Mouse (Mus musculus) telencephalon, adult 2 months (tissue): ENCODE data around the gene Map4k4.

Experiments used
- DNase-seq: peaks from one replicate; pipeline ENCODE4 v3.0.0-alpha.2; 2011; ENCODE audit warnings: low read depth, low spot score

The Map4k4 gene

GRCm38 (mm10) chr1:39900181-39901005 is at the start of gene Map4k4:
Gene Map4k4, plus strand, starts transcription at chr1:39900913.
- DNase-seq = no peak

GRCm38 (mm10) chr1:39855949-39856348 is 44.8 kb upstream of the Map4k4 start:
- no peak for DNase-seq

- DNase-seq = no peak
These were observed 43.8 kb upstream of the Map4k4 start for GRCm38 (mm10) chr1:39856795-39857447.

- DNase-seq = no peak
These were observed 43.3 kb upstream of the Map4k4 start for GRCm38 (mm10) chr1:39857448-39857820.

- DNase-seq = no peak
These were observed 41.5 kb upstream of the Map4k4 start for GRCm38 (mm10) chr1:39859213-39859612.

GRCm38 (mm10) chr1:39866367-39867141 is 34.2 kb upstream of the Map4k4 start:
- DNase-seq = no peak

- DNase-seq = no peak
These were observed 33.6 kb upstream of the Map4k4 start for GRCm38 (mm10) chr1:39867142-39867525.

- DNase-seq = no peak
These were observed 32.6 kb upstream of the Map4k4 start for GRCm38 (mm10) chr1:39867966-39868593.

- DNase-seq = no peak
These were observed 31.7 kb upstream of the Map4k4 start for GRCm38 (mm10) chr1:39868825-39869571.

GRCm38 (mm10) chr1:39869721-39870201 is 31.0 kb upstream of the Map4k4 start:
- DNase-seq = no peak

GRCm38 (mm10) chr1:39877981-39878380 is 22.7 kb upstream of the Map4k4 start:
- no peak for DNase-seq

GRCm38 (mm10) chr1:39882505-39882904 is 18.2 kb upstream of the Map4k4 start:
- DNase-seq = no peak

- DNase-seq = no peak
These were observed 15.8 kb upstream of the Map4k4 start for GRCm38 (mm10) chr1:39884803-39885515.

GRCm38 (mm10) chr1:39887997-39888396 is 12.7 kb upstream of the Map4k4 start:
- DNase-seq = no peak

GRCm38 (mm10) chr1:39889429-39889828 is 11.3 kb upstream of the Map4k4 start:
- no peak for DNase-seq

- DNase-seq = no peak
These were observed 10.7 kb upstream of the Map4k4 start for GRCm38 (mm10) chr1:39889973-39890372.

GRCm38 (mm10) chr1:39893153-39893880 is 7.4 kb upstream of the Map4k4 start:
- DNase-seq = no peak

- no peak for DNase-seq
These were observed 5.6 kb upstream of the Map4k4 start for GRCm38 (mm10) chr1:39895097-39895496.

GRCm38 (mm10) chr1:39895506-39895905 is 5.2 kb upstream of the Map4k4 start:
- no peak for DNase-seq

GRCm38 (mm10) chr1:39896581-39896980 is 4.1 kb upstream of the Map4k4 start:
- no peak for DNase-seq
